Mouse (Mus musculus) intestine, embryonic 16.5 days (tissue): ENCODE measurements at regions not wholly inside any gene's neighbourhood (a gene's known extent, or its start where the extent isn't known, plus 50 kb on each side); places are given as distances from the start of the nearest gene placed in this dataset.

Source experiments
- ATAC-seq: fragments of 200-750 bp; cut with Nextera tagmentation; 2 replicates; pipeline ENCODE4 v1.8.0; 2017; ENCODE audit warnings: moderate TSS enrichment, moderate library complexity
- H3K27ac ChIP-seq: fragments of 300-500 bp; sonication (generic); 2 replicates; pipeline ENCODE4 v1.5.1; 2014; ENCODE audit warnings: mild to moderate bottlenecking, low read length
- H3K27me3 ChIP-seq: fragments of 300-500 bp; sonication (generic); replicated peaks from 2 replicates; pipeline ENCODE4 v1.6.1; 2014; ENCODE audit warnings: low read length, control low read depth, mixed read lengths; ENCODE audit not compliant: control insufficient read depth, insufficient read depth
- H3K36me3 ChIP-seq: fragments of 300-500 bp; sonication (generic); 2 replicates; pipeline ENCODE4 v1.6.1; 2014; ENCODE audit warnings: low read length, control low read depth; ENCODE audit not compliant: control insufficient read depth, insufficient read depth
- H3K4me1 ChIP-seq: fragments of 300-500 bp; sonication (generic); 2 replicates; pipeline ENCODE4 v1.6.1; 2014; ENCODE audit warnings: low read length, control low read depth, mixed read lengths; ENCODE audit not compliant: control insufficient read depth, insufficient read depth
- H3K4me2 ChIP-seq: fragments of 300-500 bp; sonication (generic); 2 replicates; pipeline ENCODE4 v1.6.1; 2014; ENCODE audit warnings: low read depth, low read length, control low read depth
- H3K4me3 ChIP-seq: fragments of 300-500 bp; sonication (generic); 2 replicates; pipeline ENCODE4 v1.5.1; 2014; ENCODE audit warnings: mild to moderate bottlenecking, low read length
- H3K9ac ChIP-seq: fragments of 300-500 bp; sonication (generic); 2 replicates; pipeline ENCODE4 v1.6.1; 2014; ENCODE audit warnings: low read depth, low read length
- H3K9me3 ChIP-seq: fragments of 300-500 bp; sonication (generic); 2 replicates; pipeline ENCODE4 v1.6.1; 2016; ENCODE audit warnings: low read length, control low read depth; ENCODE audit not compliant: control insufficient read depth
- WGBS: fragments of 180-500 bp; shearing (Covaris S2); extraction: QIAGEN DNeasy Blood & Tissue Kit; methylation state at CpG from one replicate; pipeline ENCODE4 v1.1.7; 2014; 5-methylcytosine and 5-hydroxymethylcytosine counted together

DNA sequence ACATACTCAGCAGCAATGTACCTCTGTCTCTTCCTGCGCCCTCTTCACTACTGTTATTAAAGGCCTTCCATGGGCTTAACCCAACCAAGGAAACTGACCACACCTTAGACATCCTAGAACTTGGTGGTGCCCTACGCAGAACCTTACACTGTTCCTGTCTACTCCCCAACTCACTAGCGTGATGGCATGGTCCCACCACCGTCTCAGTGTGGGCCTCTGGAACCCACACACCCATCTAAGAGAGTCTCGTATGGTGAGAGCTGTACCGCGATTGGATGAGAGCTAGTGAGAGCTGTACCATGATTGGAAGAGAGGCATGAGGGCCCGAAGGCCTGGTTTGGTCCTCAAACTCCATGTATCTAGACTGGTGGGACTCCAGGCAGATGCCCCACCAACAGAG, 317.2 kb upstream of the Spred2 start:
- Histone ChIP-seq H3K27me3 (no peaks in the 10 kb centered on the region), H3K9me3 (no peaks in the 10 kb centered on the region), H3K4me2 (no peak overlapping the region), H3K4me3 (no peak overlapping the region), H3K27ac (no peak overlapping the region), H3K9ac (no peak overlapping the region), H3K4me1 (no peaks in the 10 kb centered on the region), H3K36me3 (no peaks in the 10 kb centered on the region)
- no peak for ATAC-seq
- 96% methylated on average over 8 of the region's 8 CpGs for WGBS

- no peak overlapping the region for H3K4me2 ChIP-seq
- H3K27me3 ChIP-seq, result no peaks in the 10 kb centered on the region
- no peaks in the 10 kb centered on the region for H3K36me3 ChIP-seq
- ATAC-seq, result no peak
- no peak overlapping the region for H3K4me3 ChIP-seq
- H3K27ac ChIP-seq, result no peak overlapping the region
- H3K9me3 ChIP-seq, result no peaks in the 10 kb centered on the region
- no peaks in the 10 kb centered on the region for H3K4me1 ChIP-seq
- H3K9ac ChIP-seq, result no peak overlapping the region
Observed at GRCm38 (mm10) chr11:19607941-19608340, 316.2 kb upstream of the Spred2 start.

GRCm38 (mm10) chr11:19608523-19608922, 315.7 kb upstream of the Spred2 start:
- Histone ChIP-seq H3K4me3 (no peak overlapping the region), H3K27me3 (no peaks in the 10 kb centered on the region), H3K4me1 (no peaks in the 10 kb centered on the region), H3K9ac (no peak overlapping the region), H3K4me2 (no peak overlapping the region), H3K9me3 (no peaks in the 10 kb centered on the region), H3K36me3 (no peaks in the 10 kb centered on the region), H3K27ac (no peak overlapping the region)
- ATAC-seq, result no peak
- WGBS, result 78% methylated on average over 4 of the region's 4 CpGs

GRCm38 (mm10) chr11:19610559-19610958, 313.6 kb upstream of the Spred2 start:
- Histone ChIP-seq H3K9me3 (no peaks in the 10 kb centered on the region), H3K9ac (no peak overlapping the region), H3K4me3 (no peak overlapping the region), H3K27me3 (no peaks in the 10 kb centered on the region), H3K27ac (no peak overlapping the region), H3K4me1 (no peaks in the 10 kb centered on the region), H3K36me3 (no peaks in the 10 kb centered on the region), H3K4me2 (no peak overlapping the region)
- ATAC-seq, result no peak
- 54% methylated on average over 6 of the region's 6 CpGs for WGBS

DNA sequence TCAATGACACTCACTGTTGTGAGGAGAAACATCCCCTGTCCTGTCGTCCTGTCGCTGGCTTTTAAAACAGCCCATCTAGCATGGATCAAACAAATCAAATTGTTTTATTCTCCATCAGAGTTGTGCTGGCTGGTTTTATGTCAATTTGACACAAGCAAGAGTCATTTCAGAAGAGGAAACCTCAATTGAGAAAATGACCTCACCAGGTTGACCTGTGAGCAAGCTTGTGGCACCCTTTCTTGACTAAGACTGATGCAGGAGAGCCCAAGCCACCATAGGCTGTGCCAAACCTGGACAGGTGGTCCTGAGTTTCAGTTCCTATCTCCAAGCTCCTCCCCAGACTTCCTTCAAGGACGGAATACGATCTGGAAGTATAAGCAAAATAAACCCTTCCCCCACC, 313.0 kb upstream of the Spred2 start:
- no peaks in the 10 kb centered on the region for H3K9me3 ChIP-seq

GRCm38 (mm10) chr11:19616520-19616919, 307.7 kb upstream of the Spred2 start:
- 59% methylated on average over 4 of the region's 4 CpGs for WGBS
- ATAC-seq, result no peak

More for the DNA sequence above, 313.0 kb upstream of the Spred2 start:
- ATAC-seq, result no peak
- Histone ChIP-seq H3K27ac (no peak overlapping the region), H3K4me3 (no peak overlapping the region), H3K9ac (no peak overlapping the region), H3K4me2 (no peak overlapping the region), H3K27me3 (no peaks in the 10 kb centered on the region), H3K36me3 (no peaks in the 10 kb centered on the region), H3K4me1 (no peaks in the 10 kb centered on the region)
- WGBS, result 85% methylated on average over 4 of the region's 4 CpGs

GRCm38 (mm10) chr11:19619494-19619893, 304.7 kb upstream of the Spred2 start:
- Histone ChIP-seq H3K27me3 (no peaks in the 10 kb centered on the region), H3K27ac (no peak overlapping the region)

More at GRCm38 (mm10) chr11:19616520-19616919, 307.7 kb upstream of the Spred2 start:
- H3K9ac ChIP-seq, result no peak overlapping the region
- H3K27ac ChIP-seq, result no peak overlapping the region
- H3K4me1 ChIP-seq, result no peaks in the 10 kb centered on the region
- H3K4me2 ChIP-seq, result no peak overlapping the region
- H3K36me3 ChIP-seq, result no peaks in the 10 kb centered on the region
- H3K27me3 ChIP-seq, result no peaks in the 10 kb centered on the region
- no peak overlapping the region for H3K4me3 ChIP-seq
- no peaks in the 10 kb centered on the region for H3K9me3 ChIP-seq

DNA sequence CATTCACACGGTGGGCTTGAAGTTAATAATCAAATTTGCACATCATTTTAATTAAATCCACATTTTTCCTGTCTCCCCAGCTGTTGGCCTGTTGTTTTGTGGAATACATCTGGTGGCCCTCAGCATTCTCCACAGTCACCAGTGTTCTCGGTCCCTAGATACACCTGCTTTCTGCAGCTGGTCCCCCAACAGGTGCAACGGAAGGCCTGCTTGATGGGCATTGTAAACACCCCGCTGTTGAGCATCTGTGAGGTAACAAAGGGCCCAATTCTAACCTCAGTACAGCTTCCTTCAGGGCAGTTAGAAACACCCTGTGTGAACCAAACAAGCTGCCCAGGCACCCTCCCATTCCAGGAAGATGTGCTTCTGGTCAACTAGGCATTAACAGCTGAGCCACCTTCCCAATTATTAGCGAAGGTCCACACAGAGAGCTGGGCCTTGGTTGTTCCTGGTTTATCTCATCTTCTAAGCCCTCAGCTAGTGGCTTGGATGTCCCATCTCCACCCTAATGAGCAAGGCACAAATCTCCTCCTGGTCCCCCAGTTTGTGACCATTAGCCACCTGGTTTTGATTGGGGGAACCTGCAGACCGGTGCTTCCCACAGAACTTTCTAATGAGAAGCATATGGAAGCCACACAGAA, 293.0 kb upstream of the Spred2 start:
- no peaks in the 10 kb centered on the region for H3K4me1 ChIP-seq
- H3K36me3 ChIP-seq, result no peaks in the 10 kb centered on the region
- no peaks in the 10 kb centered on the region for H3K9me3 ChIP-seq
- no peak overlapping the region for H3K27ac ChIP-seq
- H3K9ac ChIP-seq, result no peak overlapping the region
- H3K4me2 ChIP-seq, result no peak overlapping the region
- H3K4me3 ChIP-seq, result no peak overlapping the region
- no peak for ATAC-seq
- WGBS, result 83% methylated on average over 6 of the region's 6 CpGs
- H3K27me3 ChIP-seq, result no peaks in the 10 kb centered on the region

More at GRCm38 (mm10) chr11:19619494-19619893, 304.7 kb upstream of the Spred2 start:
- Histone ChIP-seq H3K36me3 (no peaks in the 10 kb centered on the region), H3K9me3 (no peaks in the 10 kb centered on the region), H3K4me3 (no peak overlapping the region), H3K4me2 (no peak overlapping the region), H3K9ac (no peak overlapping the region), H3K4me1 (no peaks in the 10 kb centered on the region)
- WGBS, result 73% methylated on average over 13 of the region's 13 CpGs
- no peak for ATAC-seq

GRCm38 (mm10) chr11:19632477-19632876, 291.7 kb upstream of the Spred2 start:
- H3K36me3 ChIP-seq, result no peaks in the 10 kb centered on the region
- H3K27me3 ChIP-seq, result no peaks in the 10 kb centered on the region
- H3K4me1 ChIP-seq, result no peaks in the 10 kb centered on the region
- H3K4me3 ChIP-seq, result no peak overlapping the region
- H3K27ac ChIP-seq, result no peak overlapping the region
- no peaks in the 10 kb centered on the region for H3K9me3 ChIP-seq
- no peak for ATAC-seq
- no peak overlapping the region for H3K4me2 ChIP-seq
- no peak overlapping the region for H3K9ac ChIP-seq
- 64% methylated on average over 5 of the region's 5 CpGs for WGBS

DNA sequence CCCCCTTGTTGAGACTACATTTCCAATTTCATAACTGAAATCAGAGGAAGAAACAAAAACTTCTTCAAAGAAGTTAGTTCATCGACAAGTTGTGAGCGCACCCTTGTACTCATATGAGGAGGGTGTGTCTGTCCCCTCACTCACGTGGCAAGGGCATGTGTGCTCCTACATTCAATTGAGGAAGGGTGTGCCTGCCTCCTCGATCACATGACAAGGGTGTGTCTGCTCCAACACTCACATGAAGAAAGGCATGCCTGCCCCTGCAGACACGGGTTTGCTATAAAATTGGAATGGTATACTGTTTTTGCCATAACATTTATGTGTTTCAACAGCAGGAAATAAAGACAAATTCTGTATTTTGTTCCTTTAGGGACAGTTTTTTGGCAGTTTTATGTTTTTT, 290.6 kb upstream of the Spred2 start:
- Histone ChIP-seq H3K36me3 (no peaks in the 10 kb centered on the region), H3K27me3 (no peaks in the 10 kb centered on the region)
- 78% methylated on average over 5 of the region's 5 CpGs for WGBS

More for the DNA sequence above, 290.6 kb upstream of the Spred2 start:
- Histone ChIP-seq H3K9ac (no peak overlapping the region), H3K4me3 (no peak overlapping the region), H3K9me3 (no peaks in the 10 kb centered on the region), H3K4me2 (no peak overlapping the region), H3K4me1 (no peaks in the 10 kb centered on the region), H3K27ac (no peak overlapping the region)
- no peak for ATAC-seq
